Mouse (Mus musculus): ENCODE data around the gene Trpt1. TPM values are rescaled to one million over a fixed set of nuclear protein-coding genes. Genes with fewer than 3 reads are reported as not detected.

The Trpt1 gene
- polyA plus RNA-seq, 1 experiment from 2014 or later: 2.9 TPM

DNA sequence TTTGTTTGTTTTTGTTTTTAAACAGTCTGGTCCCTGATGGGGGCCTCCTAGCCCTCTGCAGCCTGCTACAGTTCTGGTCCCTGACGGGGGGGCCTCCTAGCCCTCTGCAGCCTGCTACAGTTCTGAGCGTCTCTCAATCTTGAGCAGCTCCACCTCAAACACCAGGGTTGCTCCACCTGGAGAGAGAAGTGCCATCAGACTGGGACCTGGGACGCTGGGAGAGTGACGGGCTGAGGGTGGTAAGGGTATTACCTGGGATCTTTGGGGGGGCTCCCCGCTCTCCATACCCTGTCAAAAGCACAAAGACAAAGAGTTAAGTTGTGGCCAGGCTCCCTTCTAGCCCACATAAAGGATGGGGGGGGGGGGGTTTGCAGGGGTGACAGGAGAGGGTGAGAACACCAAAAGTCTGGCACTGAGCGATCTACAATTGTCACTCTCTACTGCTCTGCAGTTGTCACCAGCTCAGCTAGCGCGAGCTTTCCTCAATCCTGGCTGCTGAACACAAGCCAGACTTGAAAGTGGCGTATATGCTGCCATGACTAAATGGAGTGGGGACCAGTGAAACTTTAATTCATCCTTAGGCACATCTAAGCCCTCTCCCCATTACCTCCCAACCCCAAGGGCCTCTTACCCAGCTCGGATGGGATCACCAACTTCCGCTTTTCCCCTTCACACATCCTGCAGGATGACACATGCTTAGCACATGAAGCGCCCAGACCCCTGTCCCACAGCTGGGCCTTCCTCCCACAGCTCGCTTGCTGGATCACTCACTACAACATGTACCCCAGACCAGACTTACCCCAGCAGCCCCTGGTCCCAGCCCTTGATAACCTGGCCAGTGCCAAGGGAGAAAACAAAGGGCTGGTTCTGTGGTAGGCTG is 17.9 kb upstream of the Trpt1 start:
- peak overlapping the region; percentile 68 for H3K9ac ChIP-seq (replicated peaks)
- peaks cover 45% of the 10 kb centered on the region for H3K4me1 ChIP-seq (ENCODE audit: insufficient read depth)
- peak overlapping the region; percentile 95 for H3K4me2 ChIP-seq (ENCODE audit: low read depth, low read length)
- H3K9me3 ChIP-seq (ENCODE audit: low read length): no peaks in the 10 kb centered on the region
- no peak for ATAC-seq
- WGBS (ENCODE audit: insufficient replicate concordance): 75% methylated on average over 13 of the region's 13 CpGs
- TF ChIP-seq CTCF (IDR thresholded peaks at IDR 0.05; ENCODE audit: low read depth) (no peak), EP300 (IDR thresholded peaks at IDR 0.05; ENCODE audit: low read depth) (no peak)
- no peak overlapping the region for H3K27ac ChIP-seq (ENCODE audit: low read depth)
- no peaks in the 10 kb centered on the region for H3K27me3 ChIP-seq (ENCODE audit: insufficient read depth, low read length)
- no peak overlapping the region; the same call in 1 of the 2 replicates for H3K4me3 ChIP-seq (ENCODE audit: low read depth, low read length)
- peaks cover 9% of the 10 kb centered on the region for H3K36me3 ChIP-seq (replicated peaks; ENCODE audit: insufficient read depth, low read length)
- DNase-seq: no peak

- no peaks in the 10 kb centered on the region for H3K27me3 ChIP-seq (ENCODE audit: insufficient read depth, low read length)
- H3K9me3 ChIP-seq (ENCODE audit: low read length): no peaks in the 10 kb centered on the region
- WGBS (ENCODE audit: insufficient replicate concordance): 35% methylated on average over 3 of the region's 3 CpGs
- H3K36me3 ChIP-seq (replicated peaks; ENCODE audit: insufficient read depth, low read length): peaks cover 13% of the 10 kb centered on the region
- no peak for TF ChIP-seq CTCF (IDR thresholded peaks at IDR 0.05; ENCODE audit: low read depth)
- no peak for TF ChIP-seq EP300 (IDR thresholded peaks at IDR 0.05; ENCODE audit: low read depth)
- peak overlapping the region; percentile 93 for H3K27ac ChIP-seq (ENCODE audit: low read depth)
- DNase-seq: no peak
- peak overlapping the region; percentile 75 for H3K4me3 ChIP-seq (ENCODE audit: low read depth, low read length)
- H3K4me1 ChIP-seq (ENCODE audit: insufficient read depth): peaks cover 45% of the 10 kb centered on the region
- H3K4me2 ChIP-seq (ENCODE audit: low read depth, low read length): peak overlapping the region; percentile 95
- peak overlapping the region; percentile 68; the same call in 1 of the 2 replicates for H3K9ac ChIP-seq (replicated peaks)
- ATAC-seq: no peak
These were observed 17.3 kb upstream of the Trpt1 start for GRCm38 (mm10) chr19:6978639-6978974.

GRCm38 (mm10) chr19:6979001-6979479 is 16.9 kb upstream of the Trpt1 start:
- WGBS (ENCODE audit: insufficient replicate concordance): 9% methylated on average over 11 of the region's 11 CpGs
- H3K4me2 ChIP-seq (ENCODE audit: low read depth, low read length): peak overlapping the region; percentile 95
- peaks cover 17% of the 10 kb centered on the region for H3K36me3 ChIP-seq (replicated peaks; ENCODE audit: insufficient read depth, low read length)
- ATAC-seq (no peak), DNase-seq (peak; percentile 59)
- H3K27ac ChIP-seq (ENCODE audit: low read depth): peak overlapping the region; percentile 93
- TF ChIP-seq CTCF (IDR thresholded peaks at IDR 0.05; ENCODE audit: low read depth): no peak
- no peak for TF ChIP-seq EP300 (IDR thresholded peaks at IDR 0.05; ENCODE audit: low read depth)
- H3K27me3 ChIP-seq (ENCODE audit: insufficient read depth, low read length): no peaks in the 10 kb centered on the region
- H3K9me3 ChIP-seq (ENCODE audit: low read length): no peaks in the 10 kb centered on the region
- H3K4me3 ChIP-seq (ENCODE audit: low read depth, low read length): peak overlapping the region; percentile 75
- H3K4me1 ChIP-seq (ENCODE audit: insufficient read depth): peaks cover 41% of the 10 kb centered on the region
- H3K9ac ChIP-seq (replicated peaks): peak overlapping the region; percentile 68

GRCm38 (mm10) chr19:6979486-6980380 is 16.2 kb upstream of the Trpt1 start:
- Histone ChIP-seq H3K4me2 (ENCODE audit: low read depth, low read length) (peak overlapping the region; percentile 95), H3K4me1 (ENCODE audit: insufficient read depth) (peaks cover 40% of the 10 kb centered on the region), H3K9me3 (ENCODE audit: low read length) (no peaks in the 10 kb centered on the region), H3K27me3 (ENCODE audit: insufficient read depth, low read length) (no peaks in the 10 kb centered on the region), H3K9ac (replicated peaks) (peak overlapping the region; percentile 70), H3K27ac (ENCODE audit: low read depth) (peak overlapping the region; percentile 93), H3K36me3 (replicated peaks; ENCODE audit: insufficient read depth, low read length) (peaks cover 20% of the 10 kb centered on the region), H3K4me3 (ENCODE audit: low read depth, low read length) (peak overlapping the region; percentile 75)
- ATAC-seq (peak; percentile 88), DNase-seq (peak; percentile 100)
- TF ChIP-seq EP300 (IDR thresholded peaks at IDR 0.05; ENCODE audit: low read depth) (no peak), CTCF (IDR thresholded peaks at IDR 0.05; ENCODE audit: low read depth) (peak; percentile 82)
- under 1% methylated on average over 53 of the region's 59 CpGs for WGBS (ENCODE audit: insufficient replicate concordance)

DNA sequence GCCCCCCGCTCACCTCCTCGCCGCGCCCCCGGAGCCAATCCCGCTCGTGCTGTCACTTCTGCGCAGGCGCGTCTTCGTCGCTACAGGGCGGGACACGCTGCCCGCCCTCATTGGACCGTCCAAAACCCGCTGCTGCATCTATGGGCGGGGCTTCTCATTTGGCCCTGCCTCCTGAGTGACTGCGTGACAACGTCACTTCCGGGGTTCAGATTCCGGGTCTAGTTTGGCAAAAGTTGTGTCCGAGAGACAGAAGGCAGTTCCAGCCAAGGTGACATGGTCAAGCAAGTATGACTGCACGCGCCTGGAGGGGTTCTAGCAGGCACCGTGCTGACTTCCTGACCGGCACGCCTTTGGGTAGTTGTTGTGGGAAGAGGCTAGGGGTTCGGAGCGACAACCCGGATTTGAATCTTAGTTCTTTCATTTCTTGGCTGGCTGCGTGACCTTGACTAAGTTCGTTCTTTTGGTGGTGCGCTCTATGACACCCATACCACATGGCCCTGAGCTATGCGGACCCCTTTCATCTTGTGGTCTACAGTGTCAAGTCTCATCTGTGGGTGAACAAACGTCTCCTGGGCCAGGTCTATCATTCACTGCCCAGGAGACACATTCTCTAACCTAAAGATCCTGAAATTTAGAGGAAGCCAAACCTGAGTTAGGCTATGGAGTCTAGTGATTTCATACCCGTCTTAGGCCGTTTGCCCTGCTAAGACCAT is 15.4 kb upstream of the Trpt1 start, which contains the start of gene Fkbp2:
Gene Fkbp2, minus strand, starts transcription at position 121 of the 713 bp plus-strand sequence.
- Histone ChIP-seq H3K4me2 (ENCODE audit: low read depth, low read length) (peak within 1 kb of the TSS; percentile 95), H3K4me1 (ENCODE audit: insufficient read depth) (peaks cover 39% of the 10 kb centered on the region), H3K9ac (replicated peaks) (peak within 1 kb of the TSS; percentile 70), H3K4me3 (ENCODE audit: low read depth, low read length) (peak within 1 kb of the TSS; percentile 75), H3K27me3 (ENCODE audit: insufficient read depth, low read length) (no peaks in the 10 kb centered on the region), H3K36me3 (replicated peaks; ENCODE audit: insufficient read depth, low read length) (peaks cover 23% of the 10 kb centered on the region), H3K9me3 (ENCODE audit: low read length) (no peaks in the 10 kb centered on the region), H3K27ac (ENCODE audit: low read depth) (peak within 1 kb of the TSS; percentile 93)
- no peak for TF ChIP-seq EP300 (IDR thresholded peaks at IDR 0.05; ENCODE audit: low read depth)
- no peak for TF ChIP-seq CTCF (IDR thresholded peaks at IDR 0.05; ENCODE audit: low read depth)
- 1% methylated on average over 38 of the region's 38 CpGs for WGBS (ENCODE audit: insufficient replicate concordance)
- ATAC-seq (peak; percentile 81), DNase-seq (peak; percentile 99)

Measured in liver, postnatal 0 days (tissue).